Mouse (Mus musculus): ENCODE measurements around the gene Olfr566.

- TF ChIP-seq POLR2A (IDR thresholded peaks at IDR 0.05; ENCODE audit: insufficient read depth, low read length) (no peak), CTCF (IDR thresholded peaks at IDR 0.05; ENCODE audit: low read depth, low read length) (no peak), EP300 (IDR thresholded peaks at IDR 0.05; ENCODE audit: insufficient read depth, low read depth, low read length) (no peak)
These were observed 2.8 kb downstream of the Olfr566 start for GRCm38 (mm10) chr7:102855807-102856206.
